Mouse (Mus musculus): ENCODE data around the gene Snx20. TPM values are rescaled to one million over a fixed set of nuclear protein-coding genes. Genes with fewer than 3 reads are reported as not detected.

Snx20 gene
- total RNA-seq, 2 experiments from 2014 or later: 1.2 to 2.3 TPM

Other genes starting within 250 kb of the Snx20 start
- 10 to 100 TPM; 13.0 to 13.8 TPM for gene Nkd1, start 114.8 kb downstream of the Snx20 start, total RNA-seq (2021)
- gene Nod2, start 11.2 kb upstream of the Snx20 start, total RNA-seq (2021): under 1 TPM; 0.45 to 0.79 TPM
- gene Cyld, start 60.9 kb upstream of the Snx20 start, total RNA-seq (2021): 100 to 1,000 TPM; 116 to 120 TPM

Measured in left cerebral cortex, adult 18-20 months (tissue).